Mouse (Mus musculus) small intestine, adult 2 months (tissue): ENCODE measurements around the gene Cited2. TPM values are rescaled to one million over a fixed set of nuclear protein-coding genes. Genes with fewer than 3 reads are reported as not detected.

Experiments used
- H3K27ac ChIP-seq: fragments of 200-500 bp; 2 replicates; pipeline ENCODE4 v1.5.1; 2012; ENCODE audit warnings: low read depth, low read length, control low read depth, inconsistent platforms; ENCODE audit not compliant: insufficient read depth
- H3K27me3 ChIP-seq: fragments of 200-500 bp; 2 replicates; pipeline ENCODE4 v1.6.1; 2012; ENCODE audit warnings: mild to moderate bottlenecking, moderate library complexity, low read length, inconsistent platforms; ENCODE audit not compliant: control insufficient read depth, insufficient read depth
- H3K36me3 ChIP-seq: fragments of 200-500 bp; 2 replicates; pipeline ENCODE4 v1.6.1; 2012; ENCODE audit warnings: mild to moderate bottlenecking, low read length, control low read depth, inconsistent platforms; ENCODE audit not compliant: control insufficient read depth, insufficient read depth
- H3K4me1 ChIP-seq: fragments of 200-500 bp; 2 replicates; pipeline ENCODE4 v1.6.1; 2012; ENCODE audit warnings: low read length, inconsistent platforms, mixed read lengths; ENCODE audit not compliant: control insufficient read depth, insufficient read depth, insufficient read length
- H3K4me3 ChIP-seq: fragments of 200-500 bp; 2 replicates; pipeline ENCODE4 v1.5.1; 2012; ENCODE audit warnings: low read depth, mild to moderate bottlenecking, control low read depth, inconsistent platforms, low read length, moderate library complexity
- CTCF ChIP-seq: fragments of 200-500 bp; IDR thresholded peaks from 2 replicates; pipeline ENCODE4 v1.5.1; 2012; ENCODE audit warnings: low read depth, mild to moderate bottlenecking, control low read depth, inconsistent platforms, low read length, moderate library complexity, mixed read lengths; ENCODE audit not compliant: insufficient replicate concordance, insufficient read length; ENCODE audit errors: extremely low read depth
- POLR2A ChIP-seq: fragments of 200-500 bp; IDR thresholded peaks from 2 replicates; pipeline ENCODE4 v1.6.1; 2012; ENCODE audit warnings: low read depth, mild to moderate bottlenecking, control low read depth, inconsistent platforms, low read length, moderate library complexity
- WGBS: fragments of 180-500 bp; shearing (Covaris S2); methylation state at CpG from one replicate; pipeline ENCODE4 v1.1.7; 2018; 5-methylcytosine and 5-hydroxymethylcytosine counted together
- polyA plus RNA-seq: library from polyadenylated mRNA; depleted of rRNA; stranded (reverse); fragments of >200 nt; gene quantifications from 2 replicates; pipeline ENCODE4 v1.2.3, GENCODE M21; 2012; rRNA removed

The Cited2 gene
- 48.2 and 143 TPM in 2 replicates for polyA plus RNA-seq

DNA sequence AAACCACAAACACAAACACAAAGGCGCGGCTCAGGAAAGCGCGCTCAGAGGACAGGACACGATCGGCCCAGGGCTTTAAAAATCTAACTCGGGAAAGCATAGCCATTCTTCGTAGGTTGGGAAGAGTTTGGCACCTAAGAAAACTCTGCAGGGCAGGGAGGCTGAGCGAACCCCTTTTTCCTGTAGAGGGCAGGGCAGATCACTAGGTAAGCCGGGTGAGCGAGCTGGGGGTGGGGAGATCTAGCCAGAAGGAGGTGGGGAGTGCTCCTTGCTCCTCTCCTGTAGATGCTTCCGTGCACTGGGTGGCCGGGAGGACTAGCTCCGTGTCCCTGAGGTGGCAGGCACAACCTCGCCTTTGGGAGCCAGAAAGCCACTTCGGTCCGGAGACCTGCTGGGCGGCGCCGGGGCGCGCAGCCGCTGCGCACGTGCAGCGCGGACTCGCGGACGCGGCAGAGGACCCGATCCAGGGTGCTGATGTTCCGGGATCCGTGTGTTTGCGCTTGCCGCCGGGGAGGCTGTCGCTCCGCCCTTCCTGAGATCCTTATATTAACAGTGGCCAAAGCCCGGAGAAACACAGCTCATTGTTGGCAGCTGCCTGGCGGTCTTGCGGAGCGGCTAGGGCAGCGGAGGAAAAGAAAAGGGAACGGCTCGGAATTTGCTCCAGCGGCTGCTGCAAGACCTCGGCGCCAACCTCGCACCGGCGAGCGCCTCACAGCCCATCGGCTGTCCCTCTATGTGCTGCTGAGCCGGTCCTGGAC is at the start of gene Cited2:
Gene Cited2, plus strand, starts transcription at position 566 of the 758 bp plus-strand sequence.
- Histone ChIP-seq H3K4me1 (peaks cover 10% of the 10 kb centered on the region), H3K4me3 (peak within 1 kb of the TSS; percentile 84), H3K27me3 (no peaks in the 10 kb centered on the region), H3K36me3 (peaks cover 12% of the 10 kb centered on the region), H3K27ac (peak within 1 kb of the TSS; percentile 99)
- under 1% methylated on average over 55 of the region's 55 CpGs for WGBS
- TF ChIP-seq POLR2A (peak; percentile 100), CTCF (peak; percentile 68; the same call in 1 of the 2 replicates)

DNA sequence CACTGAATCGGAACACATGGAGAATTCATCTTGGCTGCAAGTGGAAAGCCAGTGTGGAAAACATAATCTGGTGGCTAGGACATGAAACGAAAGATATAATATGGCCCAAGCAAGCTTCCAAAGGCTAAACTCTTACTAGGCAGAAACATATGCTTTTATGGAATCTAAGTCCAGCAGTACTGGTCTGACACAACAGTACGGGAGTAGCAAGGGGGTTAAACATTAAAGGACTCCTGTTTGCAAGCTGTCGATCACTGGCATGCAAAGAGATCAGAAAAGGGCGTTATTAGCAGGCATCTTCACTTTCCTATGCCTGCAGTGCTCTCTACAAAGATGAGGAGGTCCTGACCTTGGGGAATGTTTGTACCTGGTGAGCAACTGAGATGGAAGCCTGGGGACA is 48.6 kb upstream of the Cited2 start:
- TF ChIP-seq POLR2A (no peak), CTCF (no peak)
- no peaks in the 10 kb centered on the region; the same call in 1 of the 2 replicates for H3K4me1 ChIP-seq
- WGBS, result 72% methylated on average over 5 of the region's 5 CpGs
- no peaks in the 10 kb centered on the region for H3K36me3 ChIP-seq
- no peaks in the 10 kb centered on the region for H3K27me3 ChIP-seq
- H3K27ac ChIP-seq, result no peak overlapping the region
- H3K4me3 ChIP-seq, result no peak overlapping the region

DNA sequence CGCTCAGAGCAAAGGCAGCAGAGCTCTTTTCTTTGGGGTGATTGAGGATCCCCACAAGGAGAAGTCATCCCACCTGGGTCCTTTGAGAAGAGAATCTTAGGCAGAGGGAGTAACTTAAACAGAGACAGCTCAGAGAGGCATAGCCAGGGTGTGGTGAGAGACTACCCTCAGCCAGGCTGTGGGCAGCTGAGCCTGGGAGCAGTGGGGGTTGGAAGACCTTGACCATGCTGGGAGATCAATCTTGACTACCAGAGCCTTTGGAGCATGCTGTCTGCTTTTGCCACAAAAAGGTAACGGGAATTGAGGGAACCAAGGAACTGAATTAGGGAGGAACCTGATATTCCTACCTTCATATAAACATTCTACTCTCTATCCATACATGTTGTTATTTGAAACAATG is 48.1 kb upstream of the Cited2 start:
- no peaks in the 10 kb centered on the region for H3K27me3 ChIP-seq
- WGBS, result 94% methylated on average over 2 of the region's 2 CpGs
- no peak overlapping the region for H3K27ac ChIP-seq

DNA sequence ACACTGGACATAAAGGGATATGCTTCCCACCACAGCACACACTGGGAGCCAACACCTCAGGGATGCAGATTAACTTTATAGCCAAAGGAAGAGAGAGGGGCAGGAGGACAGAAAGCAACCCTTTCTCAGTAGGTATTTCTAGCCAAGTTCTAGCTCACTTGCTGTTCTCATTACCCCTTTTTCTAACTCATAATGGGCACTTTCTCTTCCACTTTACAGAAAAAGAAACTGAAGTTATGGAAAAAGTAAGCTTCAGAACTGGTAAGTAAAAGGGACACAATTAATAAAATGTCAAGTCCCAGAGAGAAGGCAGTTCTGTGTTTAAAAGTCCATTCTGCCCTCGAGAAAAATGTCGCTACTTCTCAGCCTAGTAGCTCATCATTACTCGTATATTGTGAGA is 46.6 kb upstream of the Cited2 start:
- WGBS, result 83% methylated on average over 3 of the region's 3 CpGs
- no peaks in the 10 kb centered on the region for H3K27me3 ChIP-seq
- H3K4me1 ChIP-seq, result peaks cover 2% of the 10 kb centered on the region; the same call in 1 of the 2 replicates
- no peaks in the 10 kb centered on the region for H3K36me3 ChIP-seq
- no peak overlapping the region for H3K27ac ChIP-seq
- TF ChIP-seq CTCF, result no peak
- TF ChIP-seq POLR2A, result no peak
- no peak overlapping the region for H3K4me3 ChIP-seq

More for the DNA sequence above, 48.1 kb upstream of the Cited2 start:
- no peak overlapping the region for H3K4me3 ChIP-seq
- TF ChIP-seq CTCF (no peak), POLR2A (no peak)
- H3K36me3 ChIP-seq, result no peaks in the 10 kb centered on the region
- no peaks in the 10 kb centered on the region; the same call in 1 of the 2 replicates for H3K4me1 ChIP-seq

DNA sequence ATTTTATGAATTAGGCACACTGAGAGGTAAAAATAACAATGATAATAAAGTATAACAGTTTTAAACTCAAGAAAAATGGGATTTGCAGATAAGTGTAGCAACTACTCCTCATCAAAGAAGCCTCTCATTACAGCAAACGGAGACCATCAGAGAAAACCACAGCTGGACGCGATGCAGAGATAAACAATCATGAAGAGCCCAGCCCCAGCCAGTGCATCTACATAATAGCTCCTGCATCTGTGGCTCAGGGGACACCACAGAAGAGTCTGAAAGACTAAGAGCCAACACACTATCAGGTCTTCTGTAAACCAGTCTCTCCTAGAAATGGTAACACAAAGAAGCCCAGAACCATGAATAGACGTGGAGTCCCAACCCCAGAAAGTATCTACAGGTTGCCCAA is 45.7 kb upstream of the Cited2 start:
- no peak overlapping the region for H3K4me3 ChIP-seq
- TF ChIP-seq CTCF (no peak), POLR2A (no peak)
- H3K4me1 ChIP-seq, result peaks cover 2% of the 10 kb centered on the region; the same call in 1 of the 2 replicates
- WGBS, result 78% methylated on average over 4 of the region's 4 CpGs
- H3K36me3 ChIP-seq, result no peaks in the 10 kb centered on the region
- no peak overlapping the region for H3K27ac ChIP-seq
- no peaks in the 10 kb centered on the region for H3K27me3 ChIP-seq

DNA sequence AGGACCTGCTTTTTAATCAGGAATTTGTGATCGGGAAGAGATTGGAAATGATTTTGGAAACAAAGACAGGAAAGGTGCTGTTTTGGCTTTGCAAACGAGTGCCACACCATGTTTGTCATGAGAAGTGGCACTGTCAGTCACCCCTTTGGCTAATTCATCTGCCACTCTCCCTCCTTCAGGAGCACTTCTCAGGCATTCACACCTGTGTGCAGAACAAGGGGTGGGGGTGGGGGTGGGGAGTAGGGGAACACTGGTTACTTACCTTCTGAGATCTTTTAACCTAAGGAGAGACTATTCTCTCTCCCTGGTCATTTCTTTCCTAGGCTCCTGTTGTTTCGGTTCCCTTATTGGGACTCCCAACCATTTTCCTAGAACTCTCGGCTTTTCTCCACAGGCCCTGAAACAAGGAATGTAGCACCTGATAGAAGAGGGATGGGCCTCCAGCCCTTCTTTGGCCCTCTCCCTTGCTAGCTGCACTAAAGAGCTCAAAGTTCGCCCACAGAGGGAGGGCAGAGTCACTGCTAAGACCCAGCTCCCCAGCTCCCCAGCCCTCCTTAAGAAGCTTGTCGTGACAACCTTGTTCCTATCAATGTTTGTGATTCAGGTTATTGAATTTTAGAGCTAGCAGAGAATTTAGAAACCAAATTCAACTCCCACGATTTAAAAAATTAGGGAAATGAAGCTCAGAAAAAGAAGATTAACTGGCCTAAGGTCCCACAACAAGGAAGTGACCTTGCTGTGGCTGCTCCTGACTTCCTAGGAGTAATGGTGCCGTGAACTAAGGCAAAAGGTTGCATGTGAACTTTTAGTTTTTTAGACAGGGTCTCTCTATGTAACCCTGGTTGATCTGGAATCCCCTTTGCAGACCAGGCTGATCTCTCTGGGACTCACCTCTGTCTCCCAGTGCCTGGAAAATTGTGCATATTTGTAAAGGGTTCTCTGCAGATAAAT is 42.3 kb upstream of the Cited2 start:
- Histone ChIP-seq H3K36me3 (no peaks in the 10 kb centered on the region), H3K27me3 (no peaks in the 10 kb centered on the region), H3K4me3 (no peak overlapping the region), H3K27ac (peak overlapping the region; percentile 39; the same call in 1 of the 2 replicates), H3K4me1 (peaks cover 8% of the 10 kb centered on the region; the same call in 1 of the 2 replicates)
- 28% methylated on average over 8 of the region's 8 CpGs for WGBS
- TF ChIP-seq CTCF (no peak), POLR2A (no peak)
